Mouse (Mus musculus): ENCODE results near the gene Jakmip3. TPM values are rescaled to one million over a fixed set of nuclear protein-coding genes. Genes with fewer than 3 reads are reported as not detected.

Gene Jakmip3
- total and polyA plus RNA-seq, 3 experiments, result 0.11 TPM; not detected in 2

- Histone ChIP-seq H3K9me3 (replicated peaks) (peaks cover 55% of the 10 kb centered on the region), H3K27me3 (ENCODE audit: insufficient read depth, low read length) (no peaks in the 10 kb centered on the region), H3K36me3 (replicated peaks) (no peaks in the 10 kb centered on the region), H3K4me1 (ENCODE audit: insufficient read depth, low read depth, low read length) (no peaks in the 10 kb centered on the region; the same call in 1 of the 2 replicates), H3K4me3 (ENCODE audit: low read depth, low read length) (no peak overlapping the region)
- DNase-seq (ENCODE audit: low spot score), result no peak
- TF ChIP-seq GATA1 (IDR thresholded peaks at IDR 0.05; ENCODE audit: borderline replicate concordance, low read length) (no peak), GATA2 (IDR thresholded peaks at IDR 0.05; ENCODE audit: borderline replicate concordance, low read depth, low read length) (no peak), POLR2AphosphoS5 (IDR thresholded peaks at IDR 0.05; ENCODE audit: insufficient replicate concordance, low read depth, low read length) (no peak), TAL1 (conservative IDR thresholded peaks at IDR 0.05; ENCODE audit: low read depth, low read length) (no peak), CTCF (IDR thresholded peaks at IDR 0.05; ENCODE audit: low read depth, low read length) (no peak)
- no peak for ATAC-seq (ENCODE audit: extremely low read depth, insufficient number of reproducible peaks, low FRiP score, poor library complexity, severe bottlenecking)
Observed at GRCm38 (mm10) chr7:139021326-139021725, 80.8 kb downstream of the Jakmip3 start.

GRCm38 (mm10) chr7:139027136-139027535, 86.6 kb downstream of the Jakmip3 start:
- no peaks in the 10 kb centered on the region for H3K27me3 ChIP-seq (ENCODE audit: insufficient read depth, low read length)
- ATAC-seq (ENCODE audit: extremely low read depth, insufficient number of reproducible peaks, low FRiP score, poor library complexity, severe bottlenecking) (no peak), DNase-seq (ENCODE audit: low spot score) (no peak)
- no peaks in the 10 kb centered on the region for H3K4me1 ChIP-seq (ENCODE audit: insufficient read depth, low read depth, low read length)
- H3K4me3 ChIP-seq (ENCODE audit: low read depth, low read length), result no peak overlapping the region
- H3K9me3 ChIP-seq (replicated peaks), result peaks cover 56% of the 10 kb centered on the region
- H3K36me3 ChIP-seq (replicated peaks), result no peaks in the 10 kb centered on the region
- no peak for TF ChIP-seq CTCF (IDR thresholded peaks at IDR 0.05; ENCODE audit: low read depth, low read length)
- no peak for TF ChIP-seq POLR2AphosphoS5 (IDR thresholded peaks at IDR 0.05; ENCODE audit: insufficient replicate concordance, low read depth, low read length)
- TF ChIP-seq GATA2 (IDR thresholded peaks at IDR 0.05; ENCODE audit: borderline replicate concordance, low read depth, low read length), result no peak
- TF ChIP-seq TAL1 (conservative IDR thresholded peaks at IDR 0.05; ENCODE audit: low read depth, low read length), result no peak
- no peak for TF ChIP-seq GATA1 (IDR thresholded peaks at IDR 0.05; ENCODE audit: borderline replicate concordance, low read length)

- no peaks in the 10 kb centered on the region for H3K27me3 ChIP-seq (ENCODE audit: insufficient read depth, low read length)
Observed at GRCm38 (mm10) chr7:139031215-139031614, 90.7 kb downstream of the Jakmip3 start.

GRCm38 (mm10) chr7:139063406-139063805, 122.9 kb downstream of the Jakmip3 start:
- H3K36me3 ChIP-seq (replicated peaks), result no peaks in the 10 kb centered on the region
- H3K4me1 ChIP-seq (ENCODE audit: insufficient read depth, low read depth, low read length), result no peaks in the 10 kb centered on the region
- H3K27me3 ChIP-seq (ENCODE audit: insufficient read depth, low read length), result no peaks in the 10 kb centered on the region
- H3K9me3 ChIP-seq (replicated peaks), result peaks cover 37% of the 10 kb centered on the region
- TF ChIP-seq GATA2 (IDR thresholded peaks at IDR 0.05; ENCODE audit: borderline replicate concordance, low read depth, low read length) (no peak), CTCF (IDR thresholded peaks at IDR 0.05; ENCODE audit: low read depth, low read length) (no peak), TAL1 (conservative IDR thresholded peaks at IDR 0.05; ENCODE audit: low read depth, low read length) (no peak), POLR2AphosphoS5 (IDR thresholded peaks at IDR 0.05; ENCODE audit: insufficient replicate concordance, low read depth, low read length) (no peak), GATA1 (IDR thresholded peaks at IDR 0.05; ENCODE audit: borderline replicate concordance, low read length) (no peak)
- H3K4me3 ChIP-seq (ENCODE audit: low read depth, low read length), result no peak overlapping the region
- no peak for DNase-seq (ENCODE audit: low spot score)
- ATAC-seq (ENCODE audit: extremely low read depth, insufficient number of reproducible peaks, low FRiP score, poor library complexity, severe bottlenecking), result no peak

More at GRCm38 (mm10) chr7:139031215-139031614, 90.7 kb downstream of the Jakmip3 start:
- TF ChIP-seq CTCF (IDR thresholded peaks at IDR 0.05; ENCODE audit: low read depth, low read length), result no peak
- TF ChIP-seq POLR2AphosphoS5 (IDR thresholded peaks at IDR 0.05; ENCODE audit: insufficient replicate concordance, low read depth, low read length), result no peak
- no peak for TF ChIP-seq GATA2 (IDR thresholded peaks at IDR 0.05; ENCODE audit: borderline replicate concordance, low read depth, low read length)
- no peak for TF ChIP-seq GATA1 (IDR thresholded peaks at IDR 0.05; ENCODE audit: borderline replicate concordance, low read length)
- no peak for TF ChIP-seq TAL1 (conservative IDR thresholded peaks at IDR 0.05; ENCODE audit: low read depth, low read length)
- no peaks in the 10 kb centered on the region for H3K4me1 ChIP-seq (ENCODE audit: insufficient read depth, low read depth, low read length)
- H3K4me3 ChIP-seq (ENCODE audit: low read depth, low read length), result no peak overlapping the region; the same call in 1 of the 2 replicates
- no peaks in the 10 kb centered on the region for H3K36me3 ChIP-seq (replicated peaks)
- no peak for DNase-seq (ENCODE audit: low spot score)
- ATAC-seq (ENCODE audit: extremely low read depth, insufficient number of reproducible peaks, low FRiP score, poor library complexity, severe bottlenecking), result no peak
- peaks cover 38% of the 10 kb centered on the region for H3K9me3 ChIP-seq (replicated peaks)

- DNase-seq (ENCODE audit: low spot score), result no peak
- Histone ChIP-seq H3K4me3 (ENCODE audit: low read depth, low read length) (no peak overlapping the region), H3K4me1 (ENCODE audit: insufficient read depth, low read depth, low read length) (no peaks in the 10 kb centered on the region), H3K9me3 (replicated peaks) (peaks cover 30% of the 10 kb centered on the region), H3K36me3 (replicated peaks) (no peaks in the 10 kb centered on the region), H3K27me3 (ENCODE audit: insufficient read depth, low read length) (no peaks in the 10 kb centered on the region)
- ATAC-seq (ENCODE audit: extremely low read depth, insufficient number of reproducible peaks, low FRiP score, poor library complexity, severe bottlenecking), result no peak
- no peak for TF ChIP-seq GATA1 (IDR thresholded peaks at IDR 0.05; ENCODE audit: borderline replicate concordance, low read length)
- TF ChIP-seq GATA2 (IDR thresholded peaks at IDR 0.05; ENCODE audit: borderline replicate concordance, low read depth, low read length), result no peak
- TF ChIP-seq POLR2AphosphoS5 (IDR thresholded peaks at IDR 0.05; ENCODE audit: insufficient replicate concordance, low read depth, low read length), result no peak
- no peak for TF ChIP-seq TAL1 (conservative IDR thresholded peaks at IDR 0.05; ENCODE audit: low read depth, low read length)
- TF ChIP-seq CTCF (IDR thresholded peaks at IDR 0.05; ENCODE audit: low read depth, low read length), result no peak; the same call in 1 of the 2 replicates
Observed at GRCm38 (mm10) chr7:139068182-139068623, 127.7 kb downstream of the Jakmip3 start.

- H3K36me3 ChIP-seq (replicated peaks), result no peaks in the 10 kb centered on the region
- TF ChIP-seq GATA2 (IDR thresholded peaks at IDR 0.05; ENCODE audit: borderline replicate concordance, low read depth, low read length) (no peak), POLR2AphosphoS5 (IDR thresholded peaks at IDR 0.05; ENCODE audit: insufficient replicate concordance, low read depth, low read length) (no peak)
- peaks cover 37% of the 10 kb centered on the region for H3K9me3 ChIP-seq (replicated peaks)
- no peak for ATAC-seq (ENCODE audit: extremely low read depth, insufficient number of reproducible peaks, low FRiP score, poor library complexity, severe bottlenecking)
- no peaks in the 10 kb centered on the region for H3K27me3 ChIP-seq (ENCODE audit: insufficient read depth, low read length)
- DNase-seq (ENCODE audit: low spot score), result no peak
- no peaks in the 10 kb centered on the region for H3K4me1 ChIP-seq (ENCODE audit: insufficient read depth, low read depth, low read length)
- H3K4me3 ChIP-seq (ENCODE audit: low read depth, low read length), result no peak overlapping the region
Observed at GRCm38 (mm10) chr7:139074189-139074588, 133.7 kb downstream of the Jakmip3 start.
